Mouse (Mus musculus) thymus, postnatal 4 days (tissue): ENCODE results near the gene Zfp503.
A peak's percentile ranks its signal among the peaks of the same experiment; 100 is the strongest.

ENCODE experiments used
- DNase-seq: peaks from one replicate; pipeline ENCODE4 v3.0.0; 2021

Zfp503 gene

DNA sequence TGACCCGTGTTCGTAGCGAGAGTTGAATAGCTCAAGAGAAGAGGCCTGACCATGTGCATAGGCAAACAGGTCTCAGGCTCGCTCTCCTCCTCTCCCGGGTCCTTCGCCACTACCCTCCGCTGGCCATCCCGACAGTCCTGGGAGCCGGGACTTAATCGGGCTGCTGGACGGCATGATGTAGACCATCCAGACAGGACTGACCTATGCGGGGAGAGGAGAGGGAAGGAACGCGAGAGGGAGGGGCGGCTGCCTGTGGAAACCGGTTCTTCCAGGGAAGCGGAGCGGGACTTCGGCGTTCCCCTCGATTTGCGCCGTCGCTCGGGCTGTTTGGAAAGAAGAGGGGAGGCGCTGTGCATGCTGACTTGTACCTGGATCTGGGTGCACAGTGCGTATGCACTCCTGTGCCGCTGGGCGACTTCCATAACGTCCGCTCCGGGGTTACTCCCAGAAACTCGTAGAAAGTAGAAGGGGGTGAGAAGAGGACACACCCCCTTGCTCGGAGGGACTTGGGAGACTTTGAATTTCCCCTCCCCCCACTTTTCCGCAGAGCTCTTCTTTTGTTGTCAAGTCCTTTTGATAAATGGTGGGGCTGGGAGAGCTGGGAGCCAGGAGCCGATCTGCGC lies at the start of gene Zfp503:
Gene Zfp503 (minus strand): TSS at position 311 of the 623 bp plus-strand sequence.
- peak; percentile 40 for DNase-seq

GRCm38 (mm10) chr14:22037498-22038131 lies 48.2 kb upstream of the Zfp503 start:
- DNase-seq = no peak

DNA sequence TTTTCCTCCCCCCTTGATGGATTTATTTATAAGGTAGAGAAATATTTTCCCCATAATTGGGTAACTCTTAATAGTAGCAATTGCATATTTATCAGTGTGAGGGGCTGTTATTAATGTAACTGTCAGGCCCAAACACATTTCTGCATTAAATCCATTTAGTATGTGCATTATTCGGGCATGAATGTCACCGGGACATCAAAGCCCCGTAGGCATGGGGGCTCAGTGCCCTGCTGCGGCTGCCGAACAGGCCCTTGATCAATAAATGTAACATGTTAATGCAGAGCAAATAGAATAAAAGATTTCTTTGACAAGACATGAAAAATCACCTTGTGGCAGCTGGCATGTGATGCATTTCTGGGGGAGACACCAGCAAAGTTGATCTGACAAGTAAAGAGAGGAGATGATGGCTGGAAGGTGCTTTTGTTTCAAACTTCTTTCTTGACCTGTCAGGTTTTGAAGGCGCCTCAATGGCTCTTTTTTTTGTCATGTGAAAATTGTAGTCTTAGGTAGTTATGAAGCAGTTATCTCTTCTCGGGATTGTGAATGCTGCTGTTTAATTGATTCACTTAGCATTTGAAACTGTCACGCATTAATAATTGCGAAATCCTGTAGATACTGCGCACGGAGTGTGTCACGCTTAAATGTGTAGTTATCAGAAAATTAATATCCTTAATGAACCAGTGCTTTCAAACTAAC lies 47.5 kb upstream of the Zfp503 start:
- no peak for DNase-seq

DNA sequence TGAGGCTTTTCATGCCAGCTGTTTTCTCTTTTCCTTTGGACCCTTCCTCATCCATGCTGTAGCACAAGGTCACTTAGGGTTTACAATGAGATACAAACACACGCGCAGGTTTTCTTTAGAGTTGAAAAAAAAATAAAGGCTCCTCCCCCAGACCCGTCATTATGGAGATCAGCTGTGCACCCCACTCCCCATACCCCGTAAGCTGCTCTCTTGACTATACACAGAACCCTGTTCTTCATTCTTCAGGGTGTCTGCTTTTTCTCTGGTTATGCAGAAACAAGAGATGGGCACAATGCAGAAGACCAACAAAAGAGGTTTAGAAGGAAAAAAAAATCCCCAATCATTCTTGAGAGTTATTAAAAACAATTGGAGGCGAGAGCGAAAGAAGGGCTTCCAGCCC lies 46.9 kb upstream of the Zfp503 start:
- no peak for DNase-seq

DNA sequence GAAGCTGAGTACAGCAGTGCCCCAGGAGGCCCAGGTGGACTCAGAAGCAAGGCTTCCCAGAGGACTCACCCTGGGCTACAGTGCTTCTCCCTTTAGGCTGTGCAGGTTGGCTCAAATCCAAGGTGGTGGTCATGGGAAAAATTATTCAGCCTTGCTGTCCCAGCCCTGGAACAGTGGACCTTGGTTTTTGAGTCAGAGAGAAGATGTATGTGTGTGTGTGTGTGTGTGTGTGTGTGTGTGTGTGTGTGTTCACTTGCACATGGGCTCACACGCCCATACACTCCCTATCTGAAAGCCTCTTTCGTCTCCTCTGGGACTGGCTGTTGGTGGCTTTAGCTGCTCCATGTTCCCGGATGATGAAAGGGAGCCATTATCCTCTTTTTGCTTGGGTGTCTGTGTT lies 46.5 kb upstream of the Zfp503 start:
- no peak for DNase-seq

DNA sequence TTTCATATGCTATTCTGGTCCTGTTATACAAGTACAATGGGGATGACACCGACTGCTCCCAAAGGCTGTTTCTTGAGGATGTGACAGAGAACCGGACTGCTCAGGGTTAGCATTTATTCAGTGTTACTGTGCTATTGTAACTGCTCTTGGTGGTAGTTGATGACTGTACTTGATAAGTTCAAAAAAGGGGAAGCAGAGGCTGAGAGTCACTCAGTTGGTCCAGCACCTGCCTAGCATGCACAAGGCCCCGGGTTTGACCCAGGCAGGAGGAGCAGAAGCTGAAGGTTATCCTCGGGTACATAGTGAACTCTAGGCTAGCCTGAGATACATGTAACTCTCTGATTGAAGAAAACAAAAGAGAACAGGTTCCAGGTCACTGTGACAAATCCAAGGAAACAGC lies 34.1 kb upstream of the Zfp503 start:
- no peak for DNase-seq

GRCm38 (mm10) chr14:22020885-22021284 lies 31.5 kb upstream of the Zfp503 start:
- DNase-seq = peak; percentile 10

GRCm38 (mm10) chr14:22019949-22020845 lies 30.8 kb upstream of the Zfp503 start:
- DNase-seq = no peak

GRCm38 (mm10) chr14:22019252-22019948 lies 30.0 kb upstream of the Zfp503 start, which contains the start of gene Lrmda:
Gene Lrmda, plus strand, starts transcription at chr14:22019712.
- DNase-seq = peak; percentile 52

DNA sequence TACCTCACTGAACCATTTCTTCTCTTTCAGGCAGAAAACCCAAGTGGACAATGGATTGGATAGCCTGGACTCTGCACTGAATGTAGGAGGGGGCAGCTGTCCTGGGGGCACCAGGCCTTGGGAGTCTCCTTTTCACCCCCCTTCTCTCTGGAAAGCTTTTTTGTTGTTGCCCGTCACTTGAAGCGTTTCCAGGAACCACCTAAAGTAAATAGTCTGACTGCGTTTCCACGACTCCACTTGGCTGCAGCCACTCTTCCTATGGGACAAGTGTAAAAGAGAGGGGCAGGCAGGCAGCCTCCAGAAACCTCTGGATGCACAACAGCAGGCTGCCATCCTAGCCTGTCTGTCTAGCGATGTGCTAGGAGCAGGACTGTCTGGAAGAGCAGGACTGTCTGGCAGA lies 27.6 kb upstream of the Zfp503 start:
- no peak for DNase-seq

DNA sequence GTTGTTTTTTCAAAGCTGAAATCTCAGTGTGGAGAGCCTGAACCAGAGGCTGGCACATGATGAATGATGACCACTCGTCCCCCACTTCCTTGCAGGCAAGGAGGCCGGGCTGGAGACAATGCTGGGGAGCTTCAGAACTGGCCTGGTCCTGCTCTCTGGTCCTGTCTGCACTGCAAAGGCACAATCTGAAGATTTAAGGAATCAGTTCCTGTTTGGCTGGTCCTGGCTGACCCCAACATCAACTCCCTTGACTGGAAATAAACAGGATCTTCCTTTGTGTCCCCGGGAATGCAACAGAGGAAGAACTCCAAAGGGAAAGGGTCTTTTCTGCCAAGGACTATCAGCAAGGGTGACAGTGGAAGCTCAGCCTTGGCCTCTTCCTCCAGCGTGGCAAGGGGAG lies 25.4 kb upstream of the Zfp503 start:
- DNase-seq = no peak

- no peak for DNase-seq
Measured at GRCm38 (mm10) chr14:22014315-22014714, 24.9 kb upstream of the Zfp503 start.

GRCm38 (mm10) chr14:22007006-22007405 lies 17.6 kb upstream of the Zfp503 start:
- no peak for DNase-seq

GRCm38 (mm10) chr14:22004943-22005342 lies 15.5 kb upstream of the Zfp503 start:
- DNase-seq = no peak

DNA sequence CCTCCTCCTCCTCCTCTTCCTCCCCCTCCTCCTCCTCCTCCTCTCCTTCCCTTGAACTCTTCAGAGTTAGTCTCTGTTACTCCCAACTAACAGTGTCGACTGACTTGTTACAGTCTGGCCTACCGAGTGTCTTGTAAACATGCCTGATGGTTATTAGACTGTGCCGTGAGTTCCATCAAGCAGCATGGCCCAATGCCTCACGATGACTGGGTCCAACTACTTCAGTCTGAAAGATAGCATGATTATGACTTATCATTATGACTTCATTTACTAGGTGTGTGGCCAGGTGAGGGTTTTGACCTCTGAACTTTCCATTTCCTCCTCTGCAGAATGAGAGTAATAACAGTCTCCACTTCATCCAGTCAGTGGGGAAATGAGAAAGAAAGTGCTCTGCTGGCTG lies 14.2 kb upstream of the Zfp503 start:
- DNase-seq = no peak

- no peak for DNase-seq
Measured at GRCm38 (mm10) chr14:22003231-22003630, 13.8 kb upstream of the Zfp503 start.

- no peak for DNase-seq
Measured at GRCm38 (mm10) chr14:21999588-21999987, 10.2 kb upstream of the Zfp503 start.

GRCm38 (mm10) chr14:21995031-21995754 lies 5.8 kb upstream of the Zfp503 start:
- peak; percentile 80 for DNase-seq

GRCm38 (mm10) chr14:21994061-21994990 lies 4.9 kb upstream of the Zfp503 start:
- peak; percentile 10 for DNase-seq

DNA sequence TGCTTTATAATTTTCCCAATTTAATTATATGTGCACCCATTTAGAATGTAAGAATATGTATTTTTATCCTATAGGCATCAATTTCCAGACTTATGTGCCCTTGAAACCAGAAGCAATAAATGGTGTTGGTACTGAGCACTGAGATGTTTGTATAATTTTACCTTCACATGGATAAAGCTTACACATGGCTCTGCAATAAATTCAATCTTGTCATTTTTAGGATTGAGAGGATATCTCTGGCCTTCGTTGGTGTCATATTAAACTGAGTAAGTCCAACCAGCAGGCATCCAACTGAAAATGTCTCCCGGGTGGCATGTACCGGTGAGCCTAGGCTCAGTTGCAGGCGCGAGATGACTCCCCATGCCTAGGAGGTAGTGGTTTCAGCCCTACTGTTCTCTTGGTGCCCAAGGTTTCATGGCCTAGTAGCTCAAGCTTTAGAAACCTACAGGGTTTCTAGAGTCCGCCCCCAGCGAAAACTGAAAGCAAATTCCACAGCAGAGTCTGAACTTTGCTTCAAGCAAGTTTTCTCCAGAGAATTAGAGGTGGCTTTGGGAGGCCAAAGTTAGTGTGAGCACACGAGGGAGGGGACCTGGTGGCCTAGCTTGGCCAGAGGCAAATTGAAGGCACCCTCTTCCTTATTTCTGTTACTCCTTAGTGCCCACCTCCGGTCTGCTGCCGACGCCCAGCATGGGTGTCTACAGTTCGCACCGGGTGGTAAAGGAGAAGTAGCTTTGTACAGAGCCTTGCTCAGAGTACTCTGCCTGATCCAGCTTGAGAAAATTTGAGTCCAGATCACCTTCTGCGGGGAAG lies 4.1 kb upstream of the Zfp503 start:
- peak; percentile 21 for DNase-seq
